Mouse (Mus musculus) ovary, postnatal 14 days (tissue): Measurements from ENCODE around the gene Pds5a.

Source experiments
- DNase-seq: peaks from one replicate; pipeline ENCODE4 v3.0.0; 2022; ENCODE audit warnings: low spot score

Pds5a gene

GRCm38 (mm10) chr5:65565486-65565885, 132.6 kb downstream of the Pds5a start:
- no peak for DNase-seq

DNA sequence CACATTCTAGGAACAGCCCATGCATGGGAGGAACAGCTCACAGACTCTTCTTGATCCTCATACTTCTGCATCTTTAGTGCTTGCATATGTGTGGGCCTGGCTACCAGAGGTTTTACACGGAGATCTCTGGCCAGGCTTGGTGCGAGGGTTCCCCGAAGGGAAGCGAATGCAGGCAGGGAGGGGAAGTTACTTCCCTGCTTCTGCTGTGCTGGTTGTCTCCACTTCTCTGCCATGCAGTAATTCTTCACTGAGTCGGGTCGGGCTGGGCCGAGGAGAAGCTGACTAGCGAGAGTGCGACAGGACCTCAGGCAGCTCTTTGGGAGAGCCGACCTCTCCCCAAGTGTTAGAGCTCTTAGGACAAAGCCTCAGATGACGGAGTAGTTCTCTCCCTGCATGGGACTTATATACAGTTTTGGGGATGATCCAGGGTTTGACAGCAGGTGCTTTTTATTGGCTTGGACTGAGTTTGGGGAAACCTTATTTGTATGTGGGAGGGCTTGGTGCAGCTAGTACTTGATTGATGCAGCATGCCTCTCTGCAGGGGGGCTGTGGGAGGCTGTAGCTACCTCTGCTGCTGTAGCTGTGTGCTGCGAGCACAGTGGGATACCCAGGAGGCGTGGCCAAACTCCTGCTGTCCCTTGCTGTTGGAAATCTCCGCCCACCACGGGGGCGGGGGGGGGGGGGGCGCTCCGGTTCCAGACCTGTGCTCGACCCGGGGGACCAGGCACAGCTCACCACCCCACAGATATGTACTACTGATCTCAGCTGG, 136.8 kb downstream of the Pds5a start:
- no peak for DNase-seq

- no peak for DNase-seq
These were observed 141.0 kb downstream of the Pds5a start for GRCm38 (mm10) chr5:65557109-65557508.
